Mouse (Mus musculus): Measurements from ENCODE around the gene Fam221b. TPM values are rescaled to one million over a fixed set of nuclear protein-coding genes. Genes with fewer than 3 reads are reported as not detected.

Fam221b gene
- polyA plus RNA-seq, 1 experiment, result 0.01 TPM

GRCm38 (mm10) chr4:43675608-43676007 lies 6.7 kb upstream of the Fam221b start:
- no peak for TF ChIP-seq GATA1 (IDR thresholded peaks at IDR 0.05; ENCODE audit: low read length)

- no peak for TF ChIP-seq GATA1 (IDR thresholded peaks at IDR 0.05; ENCODE audit: low read length)
These were observed 6.0 kb upstream of the Fam221b start for GRCm38 (mm10) chr4:43674974-43675373.

- no peak for TF ChIP-seq GATA1 (IDR thresholded peaks at IDR 0.05; ENCODE audit: low read length)
These were observed 4.8 kb upstream of the Fam221b start for GRCm38 (mm10) chr4:43673703-43674102.

GRCm38 (mm10) chr4:43672070-43672469 lies 3.1 kb upstream of the Fam221b start:
- TF ChIP-seq GATA1 (IDR thresholded peaks at IDR 0.05; ENCODE audit: low read length), result no peak

DNA sequence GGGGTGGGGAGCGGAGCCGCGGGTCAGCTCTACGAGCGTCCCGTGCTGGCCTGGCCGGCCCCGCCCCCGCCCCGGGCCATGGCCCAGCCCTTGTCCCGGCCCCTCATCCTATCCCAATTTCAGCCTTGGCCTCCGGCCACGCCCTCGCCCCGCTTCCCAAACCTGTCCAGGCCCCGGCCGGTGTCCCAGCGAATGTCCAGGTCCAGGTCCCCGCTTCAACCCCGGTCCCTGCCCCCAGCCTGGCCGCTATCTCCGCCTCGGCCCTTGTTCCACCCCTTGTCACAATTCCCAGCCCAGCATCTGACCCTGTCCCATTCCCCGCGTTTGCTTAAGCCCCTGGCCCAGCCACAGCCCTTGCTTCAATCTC lies 466 bp upstream of the Fam221b start:
- no peak for TF ChIP-seq GATA1 (IDR thresholded peaks at IDR 0.05; ENCODE audit: low read length)

- no peak for TF ChIP-seq GATA1 (IDR thresholded peaks at IDR 0.05; ENCODE audit: low read length)
These were observed 2.5 kb downstream of the Fam221b start for GRCm38 (mm10) chr4:43666412-43666811.

- no peak for TF ChIP-seq GATA1 (IDR thresholded peaks at IDR 0.05; ENCODE audit: low read length)
These were observed 11.8 kb downstream of the Fam221b start for GRCm38 (mm10) chr4:43657146-43657545.

DNA sequence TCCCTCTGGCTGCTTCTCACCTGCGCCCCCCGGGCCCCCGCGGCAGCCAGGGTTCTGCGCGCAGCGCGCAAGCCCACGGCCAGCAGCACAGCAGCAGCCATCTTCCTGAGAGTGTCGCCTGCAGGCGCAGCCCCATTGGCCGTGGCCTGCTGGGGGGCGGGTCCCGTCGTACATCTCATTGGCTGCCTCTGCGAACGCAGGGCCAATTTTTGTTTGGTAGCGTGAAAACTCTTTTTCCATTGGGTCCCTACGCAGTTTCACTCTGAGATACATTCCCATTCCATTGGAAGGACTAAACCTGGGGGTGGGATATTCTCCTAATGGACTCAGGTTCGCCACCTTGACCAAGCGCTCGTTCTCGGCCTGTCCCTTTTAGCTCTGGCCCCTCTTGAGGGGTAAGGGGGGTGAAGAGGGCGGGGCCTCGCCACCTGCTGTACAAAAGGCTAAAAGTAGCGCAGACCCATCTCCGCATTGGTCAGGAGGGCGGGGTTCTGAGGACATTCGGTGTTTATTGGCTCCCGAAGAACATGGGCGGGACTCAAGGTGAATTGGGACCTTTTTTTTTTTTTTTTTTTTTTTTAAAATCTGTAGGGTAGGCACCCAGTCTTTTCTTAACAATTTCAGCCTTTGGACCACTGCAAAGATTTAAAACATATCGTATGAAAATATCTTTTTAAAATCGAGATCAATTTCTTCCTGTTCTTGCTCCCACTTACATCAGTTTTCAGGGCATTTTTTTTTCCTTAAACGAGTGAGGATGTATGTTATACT lies 12.4 kb downstream of the Fam221b start, which contains the start of gene Hint2:
Hint2 (minus strand) TSS at position 128 of the 771 bp plus-strand sequence.
- TF ChIP-seq GATA1 (IDR thresholded peaks at IDR 0.05; ENCODE audit: low read length), result no peak

- no peak for TF ChIP-seq GATA1 (IDR thresholded peaks at IDR 0.05; ENCODE audit: low read length)
These were observed 13.1 kb downstream of the Fam221b start for GRCm38 (mm10) chr4:43655656-43656338.

DNA sequence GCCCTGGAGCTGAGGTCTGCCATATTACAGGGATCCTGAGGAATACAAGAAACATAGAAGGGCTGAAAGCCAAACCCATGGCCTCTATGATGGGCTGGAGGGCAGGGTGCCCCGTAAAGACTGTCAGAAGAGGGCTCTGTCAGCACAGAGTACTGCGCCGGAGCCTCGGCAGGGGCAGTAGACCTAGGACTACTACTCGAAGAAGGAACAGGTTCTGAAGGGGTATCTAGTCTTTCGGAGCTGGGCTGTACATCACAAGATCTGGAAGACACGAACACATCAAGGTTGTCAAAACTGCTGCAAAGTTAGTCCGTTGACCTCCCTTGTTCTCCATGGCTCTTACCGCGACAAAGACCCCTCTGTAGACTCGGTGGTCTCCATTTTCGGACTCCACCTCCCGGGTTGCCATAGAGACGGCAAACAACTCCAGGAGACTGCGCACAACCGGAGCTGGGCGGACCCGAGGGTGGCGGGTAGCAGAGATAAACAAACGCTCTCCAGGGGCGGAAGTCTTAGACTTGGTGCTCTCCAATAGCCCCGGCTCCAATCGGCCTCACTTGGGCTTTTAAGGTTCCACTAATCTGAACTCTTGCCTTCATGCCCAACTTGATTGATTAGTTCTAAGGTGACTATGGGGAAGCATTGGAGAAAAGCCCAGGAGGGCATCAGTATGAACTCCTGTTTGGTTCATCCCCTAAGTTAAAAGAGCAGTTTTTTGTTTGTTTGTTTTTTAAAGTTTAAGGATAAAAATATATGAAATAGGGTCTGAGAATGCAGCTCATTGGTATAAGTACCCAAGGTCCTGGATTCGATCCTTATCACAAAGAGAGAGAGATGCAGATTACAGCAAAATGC lies 15.6 kb downstream of the Fam221b start, which contains the start of gene Spag8:
Spag8 (minus strand) TSS at position 434 of the 855 bp plus-strand sequence.
- no peak for TF ChIP-seq GATA1 (IDR thresholded peaks at IDR 0.05; ENCODE audit: low read length)

DNA sequence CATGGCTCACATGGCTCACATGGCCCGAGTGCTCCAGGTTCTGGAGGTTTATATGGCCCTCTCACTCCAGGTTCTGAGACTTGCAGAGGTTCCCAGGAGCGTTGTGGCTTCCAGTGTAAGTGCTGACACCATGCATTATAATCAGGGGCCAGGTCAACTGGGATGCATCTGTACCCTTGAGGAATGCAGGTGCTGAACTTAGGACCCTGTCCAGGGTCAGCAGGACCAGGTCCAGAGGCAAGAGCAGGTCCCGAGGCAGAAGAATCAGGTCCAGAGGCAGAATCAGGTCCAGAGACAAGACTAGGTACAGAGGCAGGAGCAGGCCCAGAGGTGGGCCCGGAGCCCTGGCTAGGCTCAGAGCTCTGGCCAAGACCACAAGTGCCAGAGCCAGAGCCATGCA lies 16.2 kb downstream of the Fam221b start:
- no peak for TF ChIP-seq GATA1 (IDR thresholded peaks at IDR 0.05; ENCODE audit: low read length)

DNA sequence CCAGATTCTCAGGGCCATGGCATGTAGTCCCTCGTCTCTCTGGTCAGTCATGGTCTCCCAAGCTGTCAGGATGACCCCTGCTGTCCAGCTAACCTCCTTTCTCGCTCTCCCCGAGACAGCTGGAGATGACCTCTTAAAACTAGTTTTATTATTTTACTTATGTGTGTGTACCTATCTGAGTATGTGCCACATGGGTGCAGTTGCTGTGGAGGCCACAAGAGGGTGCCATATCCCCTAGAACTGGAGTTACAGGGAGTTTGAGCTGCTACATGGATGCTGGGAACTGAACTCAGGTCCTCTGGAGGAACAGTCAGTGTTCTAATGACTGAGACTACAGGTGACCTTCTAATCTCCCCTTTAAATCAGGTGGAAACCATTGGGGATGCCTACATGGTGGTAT lies 19.2 kb downstream of the Fam221b start:
- no peak for TF ChIP-seq GATA1 (IDR thresholded peaks at IDR 0.05; ENCODE audit: low read length)

DNA sequence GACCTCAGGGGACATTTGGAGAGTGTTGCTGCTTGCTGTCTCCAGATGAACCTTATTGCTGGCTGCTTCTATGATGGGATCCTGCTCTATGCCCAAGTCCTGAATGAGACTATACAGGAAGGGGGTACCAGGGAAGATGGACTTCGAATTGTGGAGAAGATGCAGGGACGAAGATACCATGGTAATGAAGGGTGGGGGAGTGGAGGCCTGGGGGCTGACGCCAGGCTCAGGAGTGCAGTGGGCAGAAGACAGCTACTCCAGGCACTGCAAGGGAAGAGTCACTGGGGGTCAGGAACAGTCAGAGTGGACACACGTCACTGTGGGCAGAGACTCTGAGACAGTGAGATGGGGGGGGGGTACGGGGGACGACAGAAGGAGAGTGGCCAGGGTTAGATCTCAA lies 28.5 kb downstream of the Fam221b start:
- no peak for TF ChIP-seq GATA1 (IDR thresholded peaks at IDR 0.05; ENCODE audit: low read length)

- TF ChIP-seq GATA1 (IDR thresholded peaks at IDR 0.05; ENCODE audit: low read length), result no peak
These were observed 28.9 kb downstream of the Fam221b start for GRCm38 (mm10) chr4:43640076-43640475.

- TF ChIP-seq GATA1 (IDR thresholded peaks at IDR 0.05; ENCODE audit: low read length), result no peak
These were observed 32.2 kb downstream of the Fam221b start for GRCm38 (mm10) chr4:43636751-43637150.

All from G1E-ER4 (cell line).